Mouse (Mus musculus): ENCODE results near the gene Tshz2. TPM values are rescaled to one million over a fixed set of nuclear protein-coding genes. Genes with fewer than 3 reads are reported as not detected.

Gene Tshz2
- polyA plus RNA-seq, 1 experiment from 2014 or later, result 2.5 TPM

DNA sequence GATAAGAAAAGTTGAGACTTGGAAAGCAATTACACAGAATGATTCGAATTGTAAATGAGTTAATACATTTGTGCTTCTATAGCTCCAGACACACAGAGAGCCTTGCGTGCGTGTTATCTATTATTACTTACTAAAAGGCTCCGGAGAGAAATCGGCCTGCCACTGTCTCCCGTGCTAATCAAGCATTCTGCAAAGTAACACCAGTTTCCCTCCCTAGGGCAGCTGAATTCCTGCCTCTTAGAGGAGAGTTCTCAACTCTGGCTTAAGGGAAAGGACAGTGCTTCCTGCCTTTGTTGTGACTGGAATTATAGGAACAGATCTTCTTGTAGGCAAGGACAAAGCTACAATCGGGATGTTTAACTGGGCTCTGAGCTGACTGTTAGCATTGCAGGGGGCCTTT is 101.2 kb downstream of the Tshz2 start:
- 75% methylated on average over 7 of the region's 7 CpGs for WGBS
- ATAC-seq (replicated peaks; ENCODE audit: low FRiP score) (no peak), DNase-seq (ENCODE audit: low spot score) (no peak)
- Histone ChIP-seq H3K36me3 (ENCODE audit: control insufficient read depth, insufficient read depth, low read length) (no peaks in the 10 kb centered on the region), H3K9ac (ENCODE audit: low read length) (no peak overlapping the region), H3K4me2 (ENCODE audit: low read depth, low read length, severe bottlenecking) (no peak overlapping the region), H3K4me1 (replicated peaks; ENCODE audit: control insufficient read depth, insufficient read depth, low read length) (no peaks in the 10 kb centered on the region), H3K27me3 (ENCODE audit: control insufficient read depth, insufficient read depth, low read length) (no peaks in the 10 kb centered on the region), H3K9me3 (ENCODE audit: control insufficient read depth, low read length) (no peaks in the 10 kb centered on the region), H3K27ac (ENCODE audit: low read depth, low read length) (no peak overlapping the region), H3K4me3 (ENCODE audit: low read depth, low read length) (no peak overlapping the region)

- H3K4me3 ChIP-seq (ENCODE audit: low read depth, low read length), result no peak overlapping the region
- H3K4me1 ChIP-seq (replicated peaks; ENCODE audit: control insufficient read depth, insufficient read depth, low read length), result no peaks in the 10 kb centered on the region
- ATAC-seq (replicated peaks; ENCODE audit: low FRiP score) (no peak), DNase-seq (ENCODE audit: low spot score) (no peak)
- H3K36me3 ChIP-seq (ENCODE audit: control insufficient read depth, insufficient read depth, low read length), result no peaks in the 10 kb centered on the region
- 84% methylated on average over 26 of the region's 26 CpGs for WGBS
- no peaks in the 10 kb centered on the region for H3K27me3 ChIP-seq (ENCODE audit: control insufficient read depth, insufficient read depth, low read length)
- no peaks in the 10 kb centered on the region for H3K9me3 ChIP-seq (ENCODE audit: control insufficient read depth, low read length)
- no peak overlapping the region for H3K27ac ChIP-seq (ENCODE audit: low read depth, low read length)
- no peak overlapping the region for H3K4me2 ChIP-seq (ENCODE audit: low read depth, low read length, severe bottlenecking)
- H3K9ac ChIP-seq (ENCODE audit: low read length), result no peak overlapping the region
Measured at GRCm38 (mm10) chr2:169735475-169736406, 102.9 kb downstream of the Tshz2 start.

- H3K4me3 ChIP-seq (ENCODE audit: low read depth, low read length), result no peak overlapping the region
- 89% methylated on average over 10 of the region's 10 CpGs for WGBS
Measured at GRCm38 (mm10) chr2:169740996-169741395, 108.2 kb downstream of the Tshz2 start.

DNA sequence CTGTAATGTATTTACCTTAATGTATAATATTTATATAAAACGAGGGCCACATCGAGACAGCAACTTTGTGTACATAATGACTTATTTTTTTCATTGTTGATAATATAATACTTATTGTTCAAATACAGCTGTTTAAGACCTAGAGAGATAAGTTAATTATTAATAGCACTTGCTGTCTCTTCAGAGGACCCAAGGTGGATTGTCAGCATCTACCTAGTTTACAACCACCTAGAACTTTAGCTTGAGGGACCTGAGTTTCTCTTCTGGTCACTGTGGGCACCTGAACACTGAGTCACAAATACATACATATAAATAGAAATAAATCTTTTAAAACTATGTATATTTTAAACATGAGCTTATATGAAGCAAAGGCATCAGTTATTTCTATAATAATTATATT is 110.0 kb downstream of the Tshz2 start:
- DNase-seq (ENCODE audit: low spot score) (no peak), ATAC-seq (replicated peaks; ENCODE audit: low FRiP score) (no peak)
- H3K36me3 ChIP-seq (ENCODE audit: control insufficient read depth, insufficient read depth, low read length), result no peaks in the 10 kb centered on the region
- no peaks in the 10 kb centered on the region for H3K27me3 ChIP-seq (ENCODE audit: control insufficient read depth, insufficient read depth, low read length)
- H3K9me3 ChIP-seq (ENCODE audit: control insufficient read depth, low read length), result no peaks in the 10 kb centered on the region
- H3K4me3 ChIP-seq (ENCODE audit: low read depth, low read length), result no peak overlapping the region
- no peaks in the 10 kb centered on the region for H3K4me1 ChIP-seq (replicated peaks; ENCODE audit: control insufficient read depth, insufficient read depth, low read length)
- H3K27ac ChIP-seq (ENCODE audit: low read depth, low read length), result no peak overlapping the region
- H3K9ac ChIP-seq (ENCODE audit: low read length), result no peak overlapping the region
- H3K4me2 ChIP-seq (ENCODE audit: low read depth, low read length, severe bottlenecking), result no peak overlapping the region
- WGBS, result 95% methylated on average over 2 of the region's 2 CpGs

More at GRCm38 (mm10) chr2:169740996-169741395, 108.2 kb downstream of the Tshz2 start:
- Histone ChIP-seq H3K27ac (ENCODE audit: low read depth, low read length) (no peak overlapping the region), H3K4me1 (replicated peaks; ENCODE audit: control insufficient read depth, insufficient read depth, low read length) (no peaks in the 10 kb centered on the region), H3K36me3 (ENCODE audit: control insufficient read depth, insufficient read depth, low read length) (no peaks in the 10 kb centered on the region), H3K9me3 (ENCODE audit: control insufficient read depth, low read length) (no peaks in the 10 kb centered on the region), H3K9ac (ENCODE audit: low read length) (no peak overlapping the region), H3K27me3 (ENCODE audit: control insufficient read depth, insufficient read depth, low read length) (no peaks in the 10 kb centered on the region), H3K4me2 (ENCODE audit: low read depth, low read length, severe bottlenecking) (no peak overlapping the region)
- DNase-seq (ENCODE audit: low spot score), result no peak
- no peak for ATAC-seq (replicated peaks; ENCODE audit: low FRiP score)

GRCm38 (mm10) chr2:169743294-169743693 is 110.5 kb downstream of the Tshz2 start:
- Histone ChIP-seq H3K4me3 (ENCODE audit: low read depth, low read length) (no peak overlapping the region), H3K4me2 (ENCODE audit: low read depth, low read length, severe bottlenecking) (no peak overlapping the region), H3K4me1 (replicated peaks; ENCODE audit: control insufficient read depth, insufficient read depth, low read length) (no peaks in the 10 kb centered on the region), H3K9ac (ENCODE audit: low read length) (no peak overlapping the region), H3K27me3 (ENCODE audit: control insufficient read depth, insufficient read depth, low read length) (no peaks in the 10 kb centered on the region), H3K36me3 (ENCODE audit: control insufficient read depth, insufficient read depth, low read length) (no peaks in the 10 kb centered on the region), H3K9me3 (ENCODE audit: control insufficient read depth, low read length) (no peaks in the 10 kb centered on the region), H3K27ac (ENCODE audit: low read depth, low read length) (no peak overlapping the region)
- WGBS, result 90% methylated on average over 6 of the region's 6 CpGs
- ATAC-seq (replicated peaks; ENCODE audit: low FRiP score) (no peak), DNase-seq (ENCODE audit: low spot score) (no peak)

- no peak for DNase-seq (ENCODE audit: low spot score)
- H3K9ac ChIP-seq (ENCODE audit: low read length), result no peak overlapping the region
- no peak for ATAC-seq (replicated peaks; ENCODE audit: low FRiP score)
- no peaks in the 10 kb centered on the region for H3K9me3 ChIP-seq (ENCODE audit: control insufficient read depth, low read length)
- H3K4me3 ChIP-seq (ENCODE audit: low read depth, low read length), result no peak overlapping the region
- no peak overlapping the region for H3K4me2 ChIP-seq (ENCODE audit: low read depth, low read length, severe bottlenecking)
- H3K27me3 ChIP-seq (ENCODE audit: control insufficient read depth, insufficient read depth, low read length), result no peaks in the 10 kb centered on the region
- H3K27ac ChIP-seq (ENCODE audit: low read depth, low read length), result no peak overlapping the region
- 81% methylated on average over 4 of the region's 4 CpGs for WGBS
- no peaks in the 10 kb centered on the region for H3K4me1 ChIP-seq (replicated peaks; ENCODE audit: control insufficient read depth, insufficient read depth, low read length)
- no peaks in the 10 kb centered on the region for H3K36me3 ChIP-seq (ENCODE audit: control insufficient read depth, insufficient read depth, low read length)
Measured at GRCm38 (mm10) chr2:169743910-169744309, 111.1 kb downstream of the Tshz2 start.

DNA sequence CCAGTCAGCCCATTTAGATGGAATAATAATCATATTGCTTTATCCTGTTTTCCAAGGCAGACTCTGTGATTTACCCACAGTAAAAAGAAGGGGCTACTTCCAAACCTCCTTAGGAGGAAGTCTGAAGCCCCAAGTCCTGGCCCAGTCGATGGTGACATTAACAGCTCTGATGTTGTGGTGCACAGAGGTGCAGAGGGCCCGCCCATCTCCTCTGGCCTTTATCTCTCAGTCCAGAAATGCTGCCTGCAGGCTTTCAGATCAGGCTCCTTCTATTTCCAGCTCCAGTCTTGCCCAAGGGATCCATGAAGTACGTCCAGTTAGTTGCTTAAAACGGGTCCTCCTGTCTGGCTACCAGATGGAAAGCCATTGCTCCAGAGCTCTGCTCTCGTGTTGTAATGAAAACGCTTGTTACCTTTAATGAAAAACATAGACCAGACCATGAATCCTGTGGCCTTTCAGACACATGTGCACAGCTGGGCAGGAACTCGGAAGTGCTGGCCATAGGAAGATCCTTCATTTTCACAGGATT is 114.4 kb downstream of the Tshz2 start:
- ATAC-seq (replicated peaks; ENCODE audit: low FRiP score) (no peak), DNase-seq (ENCODE audit: low spot score) (no peak)
- WGBS, result 85% methylated on average over 7 of the region's 7 CpGs
- H3K27me3 ChIP-seq (ENCODE audit: control insufficient read depth, insufficient read depth, low read length), result no peaks in the 10 kb centered on the region
- H3K9ac ChIP-seq (ENCODE audit: low read length), result no peak overlapping the region
- no peak overlapping the region for H3K4me3 ChIP-seq (ENCODE audit: low read depth, low read length)
- H3K4me1 ChIP-seq (replicated peaks; ENCODE audit: control insufficient read depth, insufficient read depth, low read length), result no peaks in the 10 kb centered on the region
- H3K4me2 ChIP-seq (ENCODE audit: low read depth, low read length, severe bottlenecking), result no peak overlapping the region
- H3K27ac ChIP-seq (ENCODE audit: low read depth, low read length), result no peak overlapping the region
- no peaks in the 10 kb centered on the region for H3K9me3 ChIP-seq (ENCODE audit: control insufficient read depth, low read length)
- H3K36me3 ChIP-seq (ENCODE audit: control insufficient read depth, insufficient read depth, low read length), result no peaks in the 10 kb centered on the region

GRCm38 (mm10) chr2:169749331-169749945 is 116.6 kb downstream of the Tshz2 start:
- WGBS, result 93% methylated on average over 16 of the region's 16 CpGs

More at GRCm38 (mm10) chr2:169749331-169749945, 116.6 kb downstream of the Tshz2 start:
- Histone ChIP-seq H3K27me3 (ENCODE audit: control insufficient read depth, insufficient read depth, low read length) (no peaks in the 10 kb centered on the region), H3K9me3 (ENCODE audit: control insufficient read depth, low read length) (no peaks in the 10 kb centered on the region), H3K36me3 (ENCODE audit: control insufficient read depth, insufficient read depth, low read length) (no peaks in the 10 kb centered on the region), H3K4me1 (replicated peaks; ENCODE audit: control insufficient read depth, insufficient read depth, low read length) (no peaks in the 10 kb centered on the region), H3K4me2 (ENCODE audit: low read depth, low read length, severe bottlenecking) (no peak overlapping the region), H3K4me3 (ENCODE audit: low read depth, low read length) (no peak overlapping the region), H3K27ac (ENCODE audit: low read depth, low read length) (no peak overlapping the region), H3K9ac (ENCODE audit: low read length) (no peak overlapping the region)
- ATAC-seq (replicated peaks; ENCODE audit: low FRiP score) (no peak), DNase-seq (ENCODE audit: low spot score) (no peak)
